Mouse (Mus musculus) layer of hippocampus, adult 2 months (tissue): Measurements from ENCODE around the gene Gtf3c1. TPM values are rescaled to one million over a fixed set of nuclear protein-coding genes. Genes with fewer than 3 reads are reported as not detected.
A peak's percentile ranks its signal among the peaks of the same experiment; 100 is the strongest.

ENCODE experiments used
- DNase-seq, 2 experiments: peaks; one replicate each; pipeline ENCODE4 v3.0.0; 2022; ENCODE audit warnings: low spot score in 2 of 2
- H3K27ac ChIP-seq: fragments of 200-600 bp; 2 replicates; pipeline ENCODE4 v1.8.1; 2022
- H3K4me3 ChIP-seq: fragments of 200-600 bp; 2 replicates; pipeline ENCODE4 v1.8.1; 2022; ENCODE audit warnings: mild to moderate bottlenecking
- CTCF ChIP-seq: fragments of 200-600 bp; conservative IDR thresholded peaks from 2 replicates; pipeline ENCODE4 v1.8.1; 2022; ENCODE audit warnings: antibody characterized with exemption, mild to moderate bottlenecking, moderate library complexity
- total RNA-seq, 2 experiments: library from RNA; stranded (reverse); gene quantifications; 2 replicates each; pipeline ENCODE4 v1.2.3; 2021

Gene Gtf3c1
- total RNA-seq, 2 experiments from 2014 or later, result 108 to 113 TPM

GRCm38 (mm10) chr7:125604362-125605319 lies 102.9 kb downstream of the Gtf3c1 start:
- no peak for TF ChIP-seq CTCF
- Histone ChIP-seq H3K4me3 (no peak overlapping the region; the same call in 1 of the 2 replicates), H3K27ac (no peak overlapping the region)
- no peak for DNase-seq

DNA sequence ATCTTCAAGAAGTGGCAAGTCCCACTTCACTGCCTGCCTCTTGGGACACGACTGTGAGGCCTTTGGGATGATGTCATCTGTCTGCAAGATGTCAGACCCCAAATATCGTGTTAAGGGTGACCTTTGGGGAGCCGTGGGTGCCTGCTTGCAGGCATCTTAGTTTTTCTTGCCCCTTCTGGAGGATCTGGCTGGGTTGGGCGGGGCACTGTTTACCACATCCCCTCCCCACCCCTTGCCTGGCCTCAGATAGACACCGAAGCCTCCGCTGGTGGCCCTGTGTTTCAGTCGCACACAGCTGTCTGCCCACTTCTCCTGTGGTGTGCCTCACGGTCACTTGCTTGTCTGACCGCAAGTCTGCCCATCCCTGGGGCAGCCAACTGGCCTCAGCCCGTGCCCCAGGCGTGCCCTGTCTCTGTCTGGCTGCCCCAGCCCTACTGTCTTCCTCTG lies 104.4 kb downstream of the Gtf3c1 start, which contains the start of gene Il21r:
TSS of gene Il21r (plus strand) at position 245 of the 447 bp plus-strand sequence.
- DNase-seq, result no peak
- Histone ChIP-seq H3K27ac (peak within 1 kb of the TSS; percentile 43; the same call in 1 of the 2 replicates), H3K4me3 (peak within 1 kb of the TSS; percentile 8; the same call in 1 of the 2 replicates)
- no peak for TF ChIP-seq CTCF

- no peak overlapping the region for H3K27ac ChIP-seq
- DNase-seq, result no peak
- no peak for TF ChIP-seq CTCF
- H3K4me3 ChIP-seq, result no peak overlapping the region
These were observed 105.6 kb downstream of the Gtf3c1 start for GRCm38 (mm10) chr7:125601821-125602448.

- no peak overlapping the region for H3K27ac ChIP-seq
- TF ChIP-seq CTCF, result no peak
- no peak overlapping the region for H3K4me3 ChIP-seq
- DNase-seq, result no peak
These were observed 106.3 kb downstream of the Gtf3c1 start for GRCm38 (mm10) chr7:125601280-125601670.

GRCm38 (mm10) chr7:125600612-125601279 lies 106.8 kb downstream of the Gtf3c1 start:
- no peak for DNase-seq
- no peak overlapping the region for H3K27ac ChIP-seq
- no peak for TF ChIP-seq CTCF
- H3K4me3 ChIP-seq, result no peak overlapping the region

GRCm38 (mm10) chr7:125600136-125600535 lies 107.4 kb downstream of the Gtf3c1 start:
- H3K27ac ChIP-seq, result no peak overlapping the region
- no peak for DNase-seq

GRCm38 (mm10) chr7:125599373-125599973 lies 108.1 kb downstream of the Gtf3c1 start:
- DNase-seq, result no peak
- Histone ChIP-seq H3K27ac (no peak overlapping the region), H3K4me3 (no peak overlapping the region)
- TF ChIP-seq CTCF, result no peak

More at GRCm38 (mm10) chr7:125600136-125600535, 107.4 kb downstream of the Gtf3c1 start:
- no peak for TF ChIP-seq CTCF
- H3K4me3 ChIP-seq, result no peak overlapping the region

- H3K4me3 ChIP-seq, result no peak overlapping the region
- TF ChIP-seq CTCF, result no peak
- no peak overlapping the region for H3K27ac ChIP-seq
- no peak for DNase-seq
These were observed 109.8 kb downstream of the Gtf3c1 start for GRCm38 (mm10) chr7:125597516-125598347.

- no peak overlapping the region for H3K27ac ChIP-seq
- DNase-seq, result no peak
- TF ChIP-seq CTCF, result no peak
- no peak overlapping the region for H3K4me3 ChIP-seq
These were observed 110.5 kb downstream of the Gtf3c1 start for GRCm38 (mm10) chr7:125597083-125597482.

DNA sequence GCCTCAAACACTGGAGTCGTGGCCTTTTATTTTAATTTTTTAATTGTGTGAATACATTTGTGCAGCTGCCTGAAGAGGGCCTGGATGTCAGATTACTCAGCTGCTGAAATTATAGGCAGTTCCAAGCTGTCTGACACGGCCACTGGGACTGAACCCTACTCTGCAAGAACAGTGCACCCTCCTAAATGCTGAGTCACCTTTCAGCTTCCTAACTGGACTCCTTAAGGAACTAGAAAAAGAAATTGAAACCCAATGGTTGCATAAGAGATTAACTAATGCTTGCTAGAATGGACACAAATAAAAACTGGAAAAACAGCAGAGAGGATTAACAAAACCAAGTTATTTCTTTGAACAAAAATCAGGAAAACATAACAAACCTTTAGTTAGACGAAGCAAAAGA lies 111.2 kb downstream of the Gtf3c1 start:
- no peak for TF ChIP-seq CTCF
- Histone ChIP-seq H3K27ac (no peak overlapping the region), H3K4me3 (no peak overlapping the region)
- no peak for DNase-seq

- no peak overlapping the region for H3K4me3 ChIP-seq
- TF ChIP-seq CTCF, result no peak
- DNase-seq, result no peak
- H3K27ac ChIP-seq, result no peak overlapping the region
These were observed 113.7 kb downstream of the Gtf3c1 start for GRCm38 (mm10) chr7:125593831-125594230.

Other genes starting within 250 kb of the Gtf3c1 start
- gene Nsmce1, start 216.2 kb downstream of the Gtf3c1 start, total RNA-seq, result 10 to 100 TPM; 16.0 to 16.4 TPM
- gene Il4ra, start 155.7 kb downstream of the Gtf3c1 start, total RNA-seq, result 1 to 10 TPM; 3.2 to 3.9 TPM
- under 1 TPM; 0.98 to 1.00 TPM for gene Il21r, start 104.4 kb downstream of the Gtf3c1 start, total RNA-seq
- gene D430042O09Rik, start 108 bp upstream of the Gtf3c1 start, total RNA-seq, result 10 to 100 TPM; 30.4 to 31.7 TPM